Mouse (Mus musculus) liver, embryonic 15.5 days (tissue): Measurements from ENCODE around the gene Kras. TPM values are rescaled to one million over a fixed set of nuclear protein-coding genes. Genes with fewer than 3 reads are reported as not detected.

ENCODE experiments used
- ATAC-seq: fragments of 200-750 bp; cut with Nextera tagmentation; 2 replicates; pipeline ENCODE4 v1.8.0; 2017; ENCODE audit warnings: moderate number of reproducible peaks, mild to moderate bottlenecking, moderate library complexity; ENCODE audit not compliant: insufficient read depth
- H3K27ac ChIP-seq: fragments of 300-500 bp; sonication (generic); replicated peaks from 2 replicates; pipeline ENCODE4 v1.5.1; 2015; ENCODE audit warnings: mild to moderate bottlenecking, inconsistent platforms
- H3K27me3 ChIP-seq: fragments of 300-500 bp; sonication (generic); 2 replicates; pipeline ENCODE4 v1.6.1; 2015; ENCODE audit warnings: mild to moderate bottlenecking, inconsistent platforms
- H3K36me3 ChIP-seq: fragments of 300-500 bp; sonication (generic); replicated peaks from 2 replicates; pipeline ENCODE4 v1.6.1; 2015; ENCODE audit warnings: moderate library complexity, mild to moderate bottlenecking, inconsistent platforms
- H3K4me1 ChIP-seq: fragments of 300-500 bp; sonication (generic); replicated peaks from 2 replicates; pipeline ENCODE4 v1.6.1; 2015; ENCODE audit warnings: inconsistent platforms
- H3K4me2 ChIP-seq: fragments of 300-500 bp; sonication (generic); 2 replicates; pipeline ENCODE4 v1.6.1; 2015; ENCODE audit warnings: moderate library complexity, mild to moderate bottlenecking, inconsistent platforms
- H3K4me3 ChIP-seq: fragments of 300-500 bp; sonication (generic); replicated peaks from 2 replicates; pipeline ENCODE4 v1.5.1; 2015; ENCODE audit warnings: mild to moderate bottlenecking, inconsistent platforms
- H3K9ac ChIP-seq: fragments of 300-500 bp; sonication (generic); 2 replicates; pipeline ENCODE4 v1.6.1; 2015; ENCODE audit warnings: moderate library complexity, mild to moderate bottlenecking, inconsistent platforms
- H3K9me3 ChIP-seq: fragments of 300-500 bp; sonication (generic); replicated peaks from 2 replicates; pipeline ENCODE4 v1.6.1; 2016; ENCODE audit warnings: inconsistent platforms
- WGBS: fragments of 180-500 bp; shearing (Covaris S2); methylation state at CpG from one replicate; pipeline ENCODE4 v1.1.7; 2015; ENCODE audit warnings: mixed read lengths; ENCODE audit not compliant: insufficient replicate concordance; 5-methylcytosine and 5-hydroxymethylcytosine counted together
- polyA plus RNA-seq: library from polyadenylated mRNA; unstranded; fragments of >200 nt; fragmentation: Nextera tagmentation; extraction: Ambion mirVana; gene quantifications from 2 replicates; pipeline ENCODE4 v1.2.1, GENCODE M21; 2015

Kras gene
- polyA plus RNA-seq = 50.4 and 51.8 TPM in 2 replicates

DNA sequence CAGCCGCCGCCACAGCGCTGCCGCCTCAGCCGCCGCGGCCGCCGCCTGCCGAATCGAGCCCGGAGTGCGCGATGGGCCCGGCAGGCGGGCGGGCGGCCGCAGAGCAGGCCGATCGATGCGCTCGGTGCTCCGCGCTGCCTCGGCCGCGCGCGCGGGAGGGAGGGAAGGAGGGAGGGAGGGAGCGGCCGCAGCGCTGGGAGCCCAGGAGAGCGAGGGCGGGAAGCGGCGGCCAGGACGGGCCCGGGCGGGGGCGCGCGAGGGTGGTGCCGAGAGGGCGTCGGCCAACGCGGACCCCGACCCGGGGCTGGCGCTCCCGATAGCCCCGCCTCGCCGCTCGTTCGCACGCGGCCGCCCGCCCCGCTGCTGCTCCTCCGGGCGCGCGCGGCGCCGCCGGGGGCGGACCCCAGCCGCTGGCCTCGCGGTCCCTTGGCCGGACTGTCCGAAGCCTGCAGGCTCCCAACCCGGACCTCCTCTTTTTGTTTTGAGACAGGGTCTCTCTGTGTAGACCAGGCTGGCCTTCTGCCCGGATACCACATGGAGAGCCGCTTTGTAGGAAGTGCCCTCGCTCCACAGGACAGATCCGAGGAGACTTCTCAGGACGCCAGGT, at the start of gene Kras:
Gene Kras (minus strand): TSS at position 55 of the 607 bp plus-strand sequence.
- under 1% methylated on average over 73 of the region's 83 CpGs for WGBS
- Histone ChIP-seq H3K27me3 (peaks cover 14% of the 10 kb centered on the region), H3K36me3 (peaks cover 15% of the 10 kb centered on the region), H3K9me3 (no peaks in the 10 kb centered on the region), H3K4me2 (peak within 1 kb of the TSS; percentile 95), H3K9ac (peak within 1 kb of the TSS; percentile 95), H3K4me3 (peak within 1 kb of the TSS; percentile 88), H3K27ac (peak within 1 kb of the TSS; percentile 87), H3K4me1 (peaks cover 30% of the 10 kb centered on the region)
- ATAC-seq = peak; percentile 90

DNA sequence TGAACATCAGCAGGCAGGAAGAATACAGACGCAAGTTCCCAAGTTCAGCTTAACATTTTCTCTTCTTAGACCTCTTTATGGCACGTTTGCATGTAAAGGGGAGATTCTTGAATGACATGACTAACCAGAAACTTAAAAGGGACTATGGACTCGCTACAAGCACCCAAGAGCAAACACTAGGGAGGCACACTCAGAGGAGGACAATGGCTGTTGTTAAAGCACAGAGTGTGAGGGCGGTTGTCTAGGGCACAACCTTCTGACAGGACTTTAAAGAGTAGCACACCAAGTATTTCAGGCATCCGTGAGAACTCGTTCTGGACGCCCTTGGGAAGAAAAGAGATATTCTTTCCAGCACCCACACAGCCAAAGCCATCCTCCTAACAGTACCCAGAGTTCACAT, 47.6 kb upstream of the Kras start:
- Histone ChIP-seq H3K27ac (no peak overlapping the region), H3K4me2 (no peak overlapping the region), H3K9ac (no peak overlapping the region), H3K4me1 (peaks cover 11% of the 10 kb centered on the region; the same call in 1 of the 2 replicates), H3K4me3 (no peak overlapping the region), H3K9me3 (no peaks in the 10 kb centered on the region), H3K27me3 (no peaks in the 10 kb centered on the region; the same call in 1 of the 2 replicates), H3K36me3 (no peaks in the 10 kb centered on the region)
- ATAC-seq = no peak
- 51% methylated on average over 7 of the region's 7 CpGs for WGBS

DNA sequence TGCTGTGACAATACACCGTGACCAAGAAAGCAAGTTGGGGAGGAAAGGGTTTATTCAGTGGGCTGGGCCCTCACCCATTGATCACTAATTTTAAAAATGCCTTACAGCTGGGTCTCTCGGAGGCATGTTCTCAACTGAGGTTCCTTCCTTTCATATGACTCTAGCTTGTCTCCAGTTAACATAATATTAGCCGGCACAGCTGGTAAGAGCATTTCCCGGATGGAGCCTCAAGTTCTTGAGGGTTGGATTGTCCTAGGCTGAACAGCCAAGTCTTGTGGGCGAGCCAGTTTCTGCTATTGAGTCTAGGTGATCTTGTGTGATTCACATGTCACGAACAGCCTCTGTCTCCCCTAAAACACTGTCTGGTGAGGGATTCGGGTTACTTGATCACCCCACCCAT, 46.9 kb upstream of the Kras start:
- H3K36me3 ChIP-seq = no peaks in the 10 kb centered on the region
- ATAC-seq = no peak
- peaks cover 7% of the 10 kb centered on the region; the same call in 1 of the 2 replicates for H3K4me1 ChIP-seq
- H3K9ac ChIP-seq = no peak overlapping the region
- no peak overlapping the region for H3K27ac ChIP-seq
- H3K4me2 ChIP-seq = no peak overlapping the region
- no peak overlapping the region for H3K4me3 ChIP-seq
- H3K27me3 ChIP-seq = no peaks in the 10 kb centered on the region
- no peaks in the 10 kb centered on the region for H3K9me3 ChIP-seq
- 63% methylated on average over 7 of the region's 7 CpGs for WGBS

DNA sequence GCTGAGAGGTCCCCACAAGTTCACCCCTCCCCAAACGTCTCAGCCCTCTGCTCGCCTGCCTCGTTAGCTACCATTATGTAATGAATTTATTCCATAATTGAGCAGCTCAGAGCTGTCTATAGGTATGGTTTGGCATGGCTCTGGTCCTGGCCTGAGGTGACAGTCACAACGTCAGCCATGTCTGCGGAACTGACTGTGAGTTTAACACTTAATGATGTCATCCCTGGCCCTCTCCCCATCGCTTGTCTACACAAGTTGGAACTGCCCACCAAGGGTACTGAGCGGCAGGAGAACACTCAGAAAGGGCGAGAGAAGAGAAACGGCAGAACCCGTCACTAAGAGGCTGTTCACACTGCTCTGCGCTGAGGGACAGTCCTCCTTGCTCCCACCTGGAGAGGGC, 45.1 kb upstream of the Kras start:
- Histone ChIP-seq H3K4me1 (peaks cover 7% of the 10 kb centered on the region; the same call in 1 of the 2 replicates), H3K9ac (no peak overlapping the region), H3K4me2 (no peak overlapping the region), H3K27ac (no peak overlapping the region), H3K4me3 (no peak overlapping the region), H3K36me3 (no peaks in the 10 kb centered on the region), H3K9me3 (no peaks in the 10 kb centered on the region), H3K27me3 (no peaks in the 10 kb centered on the region)
- ATAC-seq = no peak
- 64% methylated on average over 11 of the region's 11 CpGs for WGBS

DNA sequence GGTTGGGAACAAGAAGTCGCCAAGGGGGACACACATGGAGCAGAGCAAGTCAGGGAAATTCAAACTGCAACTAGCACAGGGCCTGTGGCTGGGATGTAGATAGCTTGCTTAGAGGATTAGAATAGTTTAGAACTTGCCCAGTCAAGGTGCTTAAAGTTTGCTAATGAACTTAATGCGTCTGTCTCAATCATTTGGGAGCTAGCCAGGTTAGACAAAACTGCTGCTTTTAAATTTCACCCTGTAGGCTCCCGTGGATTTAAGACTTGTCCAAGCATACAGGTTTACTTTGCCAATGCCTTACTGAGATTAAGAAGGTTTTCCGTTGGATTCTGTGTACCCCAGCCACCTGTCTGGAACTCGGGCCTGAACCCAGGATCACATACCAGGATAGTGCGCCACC, 43.1 kb upstream of the Kras start:
- no peak overlapping the region for H3K9ac ChIP-seq
- H3K27ac ChIP-seq = no peak overlapping the region
- H3K27me3 ChIP-seq = no peaks in the 10 kb centered on the region
- H3K36me3 ChIP-seq = no peaks in the 10 kb centered on the region
- no peak overlapping the region for H3K4me2 ChIP-seq
- peaks cover 7% of the 10 kb centered on the region; the same call in 1 of the 2 replicates for H3K4me1 ChIP-seq
- no peaks in the 10 kb centered on the region for H3K9me3 ChIP-seq
- no peak overlapping the region for H3K4me3 ChIP-seq
- 59% methylated on average over 6 of the region's 6 CpGs for WGBS
- ATAC-seq = no peak

DNA sequence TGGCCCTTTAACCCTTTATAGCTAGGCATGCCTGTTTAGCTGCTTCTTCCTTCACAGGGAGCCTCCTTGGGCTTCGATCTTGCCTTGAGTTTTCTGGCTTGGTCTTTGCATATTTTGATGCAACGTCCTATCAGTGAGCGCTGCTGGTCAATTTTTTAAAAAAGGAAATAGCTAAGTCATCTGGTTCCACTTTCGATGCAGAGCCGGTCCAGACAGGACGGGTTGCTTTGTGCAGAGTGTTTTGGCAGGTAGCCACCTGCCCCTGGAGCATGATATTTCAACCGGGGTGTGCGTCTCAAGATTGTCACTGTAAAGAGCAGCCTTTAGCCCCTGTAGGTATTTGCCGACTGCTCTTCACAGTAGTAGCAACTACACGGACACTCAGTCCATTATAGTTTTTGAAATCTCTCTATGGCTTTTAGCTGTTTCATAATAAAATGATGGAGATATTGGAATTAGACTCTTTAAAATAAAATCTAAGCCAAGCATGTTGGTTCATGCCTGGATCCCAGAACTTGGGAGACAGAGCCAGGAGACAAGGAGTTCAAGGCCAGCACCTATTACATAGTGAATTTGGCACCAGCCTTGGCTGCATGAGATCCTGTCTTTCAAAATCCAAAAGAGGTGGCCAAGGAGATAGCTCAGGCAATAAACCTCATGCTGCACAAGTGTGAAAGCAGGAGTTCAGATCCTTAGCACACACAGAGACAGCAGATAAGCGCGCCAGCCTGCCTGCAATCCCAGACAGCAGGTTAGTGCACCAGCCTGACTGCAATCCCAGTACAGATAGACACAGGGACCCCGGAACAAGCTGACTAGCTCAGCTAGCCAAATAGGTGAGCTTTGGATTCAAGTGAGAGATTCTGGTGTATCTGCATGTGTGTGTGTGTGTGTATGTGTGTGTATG, 41.6 kb upstream of the Kras start:
- Histone ChIP-seq H3K4me3 (no peak overlapping the region), H3K9ac (no peak overlapping the region), H3K4me2 (no peak overlapping the region), H3K4me1 (peaks cover under 1% of the 10 kb centered on the region; the same call in 1 of the 2 replicates), H3K27ac (no peak overlapping the region), H3K36me3 (no peaks in the 10 kb centered on the region), H3K27me3 (no peaks in the 10 kb centered on the region), H3K9me3 (no peaks in the 10 kb centered on the region)
- 48% methylated on average over 13 of the region's 13 CpGs for WGBS
- ATAC-seq = no peak

DNA sequence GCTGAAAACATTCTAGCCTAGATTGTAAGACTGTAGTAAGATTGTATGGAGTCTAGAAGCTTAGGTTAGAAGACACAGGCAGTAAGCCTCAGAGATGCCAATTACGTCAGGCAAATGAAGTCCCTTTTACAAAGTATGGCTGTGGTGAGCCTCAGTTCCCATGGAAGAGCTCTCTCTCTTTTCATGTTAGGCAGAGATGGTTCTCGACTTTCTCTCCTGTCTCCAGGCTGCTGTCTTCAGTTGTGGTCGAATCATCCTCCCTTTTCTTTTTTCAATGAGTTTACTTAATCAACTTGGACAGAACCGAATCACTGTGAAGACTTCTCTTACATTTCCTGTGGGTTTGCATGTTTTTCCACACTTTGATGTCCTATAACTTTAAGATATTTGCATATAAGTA, 35.6 kb upstream of the Kras start:
- Histone ChIP-seq H3K4me2 (no peak overlapping the region), H3K4me3 (no peak overlapping the region), H3K4me1 (no peaks in the 10 kb centered on the region), H3K9me3 (no peaks in the 10 kb centered on the region), H3K27ac (no peak overlapping the region), H3K9ac (no peak overlapping the region), H3K27me3 (no peaks in the 10 kb centered on the region), H3K36me3 (no peaks in the 10 kb centered on the region)
- 56% methylated on average over 4 of the region's 4 CpGs for WGBS
- ATAC-seq = no peak

DNA sequence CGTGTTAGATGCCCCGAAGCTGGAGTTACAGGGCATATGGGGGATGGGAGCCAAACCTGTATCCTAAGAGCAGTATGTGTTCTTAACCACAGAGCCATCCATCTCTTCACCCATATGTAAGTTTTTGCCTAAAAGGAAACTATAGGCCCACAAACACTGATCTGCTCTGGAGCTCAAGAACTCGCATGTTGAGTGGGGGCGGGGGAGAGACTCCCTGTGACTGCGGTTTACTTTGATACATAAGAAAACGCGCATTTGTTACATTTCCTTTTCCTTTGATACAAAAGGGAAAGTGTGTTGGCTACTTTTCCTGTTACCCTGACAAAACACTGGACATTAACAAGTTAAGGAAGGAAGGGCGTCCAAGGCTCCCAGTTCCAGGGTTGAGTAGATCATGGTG, 34.2 kb upstream of the Kras start:
- 74% methylated on average over 8 of the region's 8 CpGs for WGBS

DNA sequence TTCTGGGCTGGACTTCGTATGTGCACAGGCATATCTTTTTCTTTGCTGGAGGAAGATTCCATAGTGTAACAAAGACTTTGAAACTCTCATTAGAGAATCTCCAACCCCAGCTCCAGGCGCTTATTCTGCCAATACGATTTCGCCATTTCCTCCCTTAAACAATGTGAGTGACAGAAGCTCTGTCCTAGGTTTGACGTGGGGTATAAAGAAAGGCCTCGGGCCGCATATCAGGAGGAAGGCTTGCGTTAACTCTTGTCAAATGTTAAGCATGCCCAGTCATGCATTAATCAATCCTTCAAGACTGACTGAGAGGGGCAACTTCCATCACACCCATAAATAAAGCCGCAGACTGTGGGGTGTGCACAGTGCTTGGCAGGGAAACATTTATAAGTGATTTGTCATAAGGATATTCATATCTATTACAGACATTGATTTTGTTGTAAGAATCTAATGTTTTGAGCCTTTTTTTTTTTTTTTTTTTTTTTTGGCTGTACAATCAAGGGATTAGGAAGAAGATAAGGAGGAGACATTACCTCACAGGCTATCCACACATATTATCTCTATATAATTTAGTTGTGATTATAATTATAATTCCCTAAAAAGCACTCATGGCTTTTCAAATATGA, 27.2 kb upstream of the Kras start:
- Histone ChIP-seq H3K9me3 (no peaks in the 10 kb centered on the region), H3K9ac (no peak overlapping the region), H3K4me2 (peak overlapping the region; percentile 68), H3K4me3 (no peak overlapping the region), H3K27me3 (no peaks in the 10 kb centered on the region; the same call in 1 of the 2 replicates), H3K36me3 (no peaks in the 10 kb centered on the region), H3K4me1 (peaks cover 26% of the 10 kb centered on the region), H3K27ac (peak overlapping the region; percentile 63; the same call in 1 of the 2 replicates)
- WGBS = 33% methylated on average over 9 of the region's 9 CpGs
- ATAC-seq = no peak

More for the DNA sequence above, 34.2 kb upstream of the Kras start:
- Histone ChIP-seq H3K9me3 (no peaks in the 10 kb centered on the region), H3K9ac (no peak overlapping the region), H3K36me3 (no peaks in the 10 kb centered on the region), H3K27me3 (no peaks in the 10 kb centered on the region), H3K27ac (no peak overlapping the region), H3K4me2 (no peak overlapping the region), H3K4me1 (no peaks in the 10 kb centered on the region), H3K4me3 (no peak overlapping the region)
- ATAC-seq = no peak

DNA sequence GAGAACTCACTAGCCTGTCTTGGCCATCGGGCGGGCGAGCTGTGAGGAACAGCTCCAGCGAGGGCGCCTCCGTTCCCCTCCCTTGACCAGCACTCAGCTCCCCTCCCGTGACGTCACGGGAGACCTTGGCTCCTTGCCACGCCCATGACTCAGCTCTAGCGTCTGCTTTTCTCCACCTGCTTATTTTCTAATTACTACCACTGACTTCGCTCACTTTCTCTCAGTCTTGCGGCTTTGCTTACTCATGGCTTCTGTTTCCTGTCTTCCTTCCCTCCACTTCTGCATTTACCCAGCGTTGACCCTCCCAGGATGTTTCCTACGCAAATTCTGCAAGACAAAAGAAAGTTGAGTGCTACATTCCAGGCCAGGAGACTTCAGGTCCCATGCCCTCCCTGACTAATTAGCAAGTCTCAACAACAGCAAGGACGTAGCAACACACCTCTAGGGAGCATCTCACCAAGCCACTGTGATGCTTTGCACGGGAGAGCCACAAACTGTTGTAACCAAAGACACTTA, 26.3 kb upstream of the Kras start:
- Histone ChIP-seq H3K4me2 (peak overlapping the region; percentile 68), H3K36me3 (no peaks in the 10 kb centered on the region), H3K9me3 (no peaks in the 10 kb centered on the region), H3K4me3 (peak overlapping the region; percentile 39), H3K4me1 (peaks cover 26% of the 10 kb centered on the region), H3K9ac (peak overlapping the region; percentile 44; the same call in 1 of the 2 replicates), H3K27ac (peak overlapping the region; percentile 63), H3K27me3 (no peaks in the 10 kb centered on the region; the same call in 1 of the 2 replicates)
- ATAC-seq = peak; percentile 63
- 4% methylated on average over 17 of the region's 17 CpGs for WGBS
